Mouse (Mus musculus) cerebral cortex, adult 2 months (tissue): ENCODE results near the gene 1700003F12Rik.

Experiments
- WGBS: fragments of 180-500 bp; shearing (Covaris S2); methylation state at CpG from one replicate; pipeline ENCODE4 v1.1.7; 2018; 5-methylcytosine and 5-hydroxymethylcytosine counted together

The 1700003F12Rik gene

GRCm38 (mm10) chr2:154576876-154577743 lies 30.2 kb downstream of the 1700003F12Rik start:
- WGBS = 66% methylated on average over 12 of the region's 12 CpGs

DNA sequence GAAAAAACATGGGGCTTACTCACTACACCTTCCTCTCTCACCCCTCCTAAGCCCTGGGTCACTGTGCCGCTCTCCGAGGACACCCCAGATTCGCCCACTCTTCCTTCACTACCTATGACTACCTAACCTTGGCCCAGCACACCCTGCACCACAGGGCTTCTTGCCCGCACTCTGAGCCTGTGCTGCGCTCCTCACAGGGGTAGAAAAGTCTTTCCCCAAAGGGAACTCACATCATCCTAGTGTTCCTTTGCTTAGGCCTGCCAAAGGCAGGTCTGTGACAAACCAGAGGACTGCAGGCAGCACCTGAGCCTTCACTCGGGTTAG lies 30.8 kb downstream of the 1700003F12Rik start:
- WGBS = 92% methylated on average over 6 of the region's 6 CpGs

GRCm38 (mm10) chr2:154580586-154580985 lies 33.7 kb downstream of the 1700003F12Rik start:
- 50% methylated on average over 8 of the region's 8 CpGs for WGBS

GRCm38 (mm10) chr2:154581421-154581820 lies 34.5 kb downstream of the 1700003F12Rik start:
- WGBS = 69% methylated on average over 1 of the region's 1 CpGs

DNA sequence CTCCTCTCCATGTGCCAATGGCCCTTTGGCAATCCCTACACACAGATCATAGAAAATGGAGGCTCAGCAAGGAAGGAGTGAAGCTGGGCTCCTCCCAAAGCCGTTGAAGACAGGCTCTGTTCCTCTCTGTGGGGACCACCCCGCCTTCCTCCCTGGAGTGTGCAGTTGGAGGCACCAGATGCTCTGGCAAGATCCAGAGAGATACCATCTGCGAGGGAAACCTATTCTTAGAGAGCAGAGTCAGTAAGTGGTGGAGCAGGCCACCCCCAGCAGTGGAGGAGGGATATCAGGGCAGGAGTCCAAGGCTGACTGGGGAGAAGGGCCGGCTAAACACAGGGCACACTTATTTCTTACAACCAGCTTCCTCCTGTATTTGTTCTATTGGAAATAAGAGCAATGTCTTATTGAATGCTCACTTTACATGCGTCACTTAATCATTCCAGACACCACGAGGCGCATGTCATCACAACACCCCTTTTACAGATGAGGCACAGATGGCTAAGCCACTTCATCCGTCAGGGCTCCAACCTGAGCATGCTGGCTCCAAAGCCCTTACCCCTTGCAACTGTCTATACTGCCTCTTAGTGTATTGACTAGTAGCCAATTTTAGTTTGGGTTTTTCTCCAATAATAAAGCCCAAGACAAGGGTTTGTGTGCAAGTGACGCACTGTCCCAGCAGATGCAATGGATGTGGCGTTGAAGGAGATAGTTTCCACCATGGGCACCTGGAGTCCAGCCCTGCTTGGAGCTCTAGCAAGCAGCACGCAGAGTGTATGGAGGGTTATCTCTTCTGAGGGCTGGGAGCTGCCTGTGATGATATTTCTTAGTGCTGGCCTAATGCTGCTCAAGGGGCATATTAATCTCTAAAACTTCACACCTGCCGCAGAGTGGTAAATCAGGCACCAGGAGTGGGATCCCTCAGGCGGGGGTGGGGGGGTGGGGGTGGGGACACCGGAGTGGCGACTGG lies 37.3 kb downstream of the 1700003F12Rik start:
- WGBS = 32% methylated on average over 15 of the region's 15 CpGs

DNA sequence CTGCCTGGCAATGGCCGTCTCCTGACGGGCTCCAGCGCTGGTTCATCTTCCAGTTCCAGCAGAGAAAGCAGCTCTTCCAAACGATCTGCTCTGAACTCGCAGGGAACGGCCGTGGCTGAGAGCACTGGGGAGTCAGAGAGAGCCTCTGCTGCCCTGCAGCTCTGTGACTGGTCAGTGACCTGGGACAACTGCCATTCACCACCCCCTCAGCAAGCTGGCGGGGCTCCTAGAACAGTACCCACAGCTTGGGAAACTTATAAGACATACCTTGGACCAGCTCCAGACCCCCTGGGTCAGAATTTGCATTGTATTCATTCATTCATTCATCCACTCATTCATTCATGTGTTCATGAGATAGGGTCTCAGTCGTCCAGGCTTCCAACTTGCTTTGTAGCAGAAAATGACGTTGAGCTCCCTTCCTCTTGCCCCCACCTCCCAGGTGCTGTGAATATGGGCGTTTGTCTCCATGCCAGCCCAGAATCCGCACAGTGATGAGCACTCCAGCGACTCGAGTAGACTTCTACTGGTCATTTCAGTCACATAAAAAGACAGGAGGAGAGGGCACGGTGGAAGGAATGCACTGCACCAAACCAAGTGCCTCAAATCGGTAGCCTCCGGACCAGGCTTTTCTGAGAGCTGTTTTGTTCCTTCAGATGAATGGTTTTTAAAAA lies 38.2 kb downstream of the 1700003F12Rik start:
- 31% methylated on average over 17 of the region's 17 CpGs for WGBS

DNA sequence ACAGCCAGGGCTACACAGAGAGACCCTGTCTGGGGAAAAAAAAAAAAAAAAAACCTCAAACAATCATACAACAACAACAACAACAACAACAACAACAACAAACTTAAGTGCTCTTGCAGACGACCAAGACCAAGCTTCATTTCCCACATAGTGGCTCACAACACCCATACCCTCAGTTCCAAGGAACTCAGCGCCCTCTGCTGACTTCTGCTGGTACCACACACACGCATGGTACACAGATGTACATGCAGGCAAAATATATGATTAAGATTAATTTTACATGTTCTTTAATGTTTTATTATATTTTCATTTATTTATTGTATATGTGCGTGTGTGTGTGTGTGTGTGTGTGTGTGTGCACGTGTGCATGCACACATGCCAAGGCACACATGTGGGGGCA lies 39.5 kb downstream of the 1700003F12Rik start:
- 64% methylated on average over 5 of the region's 5 CpGs for WGBS

DNA sequence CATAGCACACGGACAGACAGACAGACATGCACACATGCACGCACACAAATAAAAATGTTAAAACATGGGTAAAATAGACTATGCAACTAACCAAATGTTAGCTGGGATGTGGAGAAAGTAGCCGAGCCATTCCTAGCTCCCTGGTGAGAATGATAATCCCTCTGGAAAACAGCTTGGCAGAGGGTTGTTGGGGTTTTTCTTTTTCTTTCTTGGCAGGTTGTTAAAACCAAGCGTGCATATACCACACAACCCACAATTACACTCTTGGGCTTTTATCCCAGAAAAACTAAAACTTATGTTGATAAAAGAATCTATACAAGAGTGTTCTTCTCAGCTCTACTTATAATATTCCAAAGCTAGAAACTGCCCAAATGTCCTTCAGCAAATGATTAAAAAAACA lies 42.2 kb downstream of the 1700003F12Rik start:
- 53% methylated on average over 4 of the region's 4 CpGs for WGBS

- 80% methylated on average over 3 of the region's 3 CpGs for WGBS
Measured at GRCm38 (mm10) chr2:154591239-154591638, 44.4 kb downstream of the 1700003F12Rik start.

- WGBS = 75% methylated on average over 3 of the region's 3 CpGs
Measured at GRCm38 (mm10) chr2:154593025-154593424, 46.1 kb downstream of the 1700003F12Rik start.

GRCm38 (mm10) chr2:154595775-154596174 lies 48.9 kb downstream of the 1700003F12Rik start:
- WGBS = 57% methylated on average over 5 of the region's 5 CpGs

DNA sequence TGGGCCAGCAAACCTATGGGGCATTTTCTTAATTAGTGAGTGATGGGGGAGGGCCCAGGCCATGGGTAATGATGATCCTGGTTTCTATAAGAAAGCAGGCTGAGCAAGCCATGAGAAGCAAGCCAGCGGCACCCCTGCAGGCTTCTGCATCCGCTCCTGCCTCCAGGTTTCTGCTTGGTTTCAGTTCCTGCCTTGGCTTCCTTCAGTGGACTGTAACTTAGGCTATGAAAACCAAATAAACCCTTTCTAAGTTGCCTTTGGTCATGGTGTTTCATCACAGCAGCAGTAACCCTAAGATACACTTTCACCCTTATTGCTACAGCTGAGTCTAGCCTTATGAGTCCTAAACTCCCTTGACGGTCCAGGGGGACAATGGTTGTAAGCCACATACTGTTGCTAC lies 50.5 kb downstream of the 1700003F12Rik start:
- WGBS = 94% methylated on average over 3 of the region's 3 CpGs
